Mouse (Mus musculus): Measurements from ENCODE around the gene Pdcl2. TPM values are rescaled to one million over a fixed set of nuclear protein-coding genes. Genes with fewer than 3 reads are reported as not detected.

Gene Pdcl2
- polyA plus RNA-seq (2012; rRNA removed): not detected in 2 replicates

- TF ChIP-seq CTCF (IDR thresholded peaks at IDR 0.05; ENCODE audit: borderline replicate concordance, extremely low read depth, insufficient read depth, insufficient read length) (no peak), POLR2A (IDR thresholded peaks at IDR 0.05; ENCODE audit: borderline replicate concordance, extremely low read depth, insufficient read depth, insufficient read length, poor library complexity, severe bottlenecking) (no peak)
- no peak for DNase-seq (ENCODE audit: low read depth)
These were observed at the start of gene Pdcl2 for GRCm38 (mm10) chr5:76330953-76331352. TSS of gene Pdcl2 (minus strand) at chr5:76331156.

GRCm38 (mm10) chr5:76379216-76379615 lies 48.3 kb upstream of the Pdcl2 start:
- TF ChIP-seq CTCF (IDR thresholded peaks at IDR 0.05; ENCODE audit: borderline replicate concordance, extremely low read depth, insufficient read depth, insufficient read length) (no peak), POLR2A (IDR thresholded peaks at IDR 0.05; ENCODE audit: borderline replicate concordance, extremely low read depth, insufficient read depth, insufficient read length, poor library complexity, severe bottlenecking) (no peak)
- no peak for DNase-seq (ENCODE audit: low read depth)

GRCm38 (mm10) chr5:76369215-76369840 lies 38.4 kb upstream of the Pdcl2 start:
- DNase-seq (ENCODE audit: low read depth): no peak
- TF ChIP-seq CTCF (IDR thresholded peaks at IDR 0.05; ENCODE audit: borderline replicate concordance, extremely low read depth, insufficient read depth, insufficient read length) (no peak), POLR2A (IDR thresholded peaks at IDR 0.05; ENCODE audit: borderline replicate concordance, extremely low read depth, insufficient read depth, insufficient read length, poor library complexity, severe bottlenecking) (no peak)

GRCm38 (mm10) chr5:76365406-76365805 lies 34.5 kb upstream of the Pdcl2 start:
- TF ChIP-seq CTCF (IDR thresholded peaks at IDR 0.05; ENCODE audit: borderline replicate concordance, extremely low read depth, insufficient read depth, insufficient read length) (no peak), POLR2A (IDR thresholded peaks at IDR 0.05; ENCODE audit: borderline replicate concordance, extremely low read depth, insufficient read depth, insufficient read length, poor library complexity, severe bottlenecking) (no peak)
- DNase-seq (ENCODE audit: low read depth): no peak

- TF ChIP-seq CTCF (IDR thresholded peaks at IDR 0.05; ENCODE audit: borderline replicate concordance, extremely low read depth, insufficient read depth, insufficient read length) (no peak), POLR2A (IDR thresholded peaks at IDR 0.05; ENCODE audit: borderline replicate concordance, extremely low read depth, insufficient read depth, insufficient read length, poor library complexity, severe bottlenecking) (no peak)
- DNase-seq (ENCODE audit: low read depth): peak; percentile 10
These were observed 32.6 kb upstream of the Pdcl2 start, which contains the start of gene Nmu for GRCm38 (mm10) chr5:76363453-76364104. TSS of gene Nmu (minus strand) at chr5:76363788.

- DNase-seq (ENCODE audit: low read depth): peak; percentile 61
- TF ChIP-seq CTCF (IDR thresholded peaks at IDR 0.05; ENCODE audit: borderline replicate concordance, extremely low read depth, insufficient read depth, insufficient read length): no peak
- no peak for TF ChIP-seq POLR2A (IDR thresholded peaks at IDR 0.05; ENCODE audit: borderline replicate concordance, extremely low read depth, insufficient read depth, insufficient read length, poor library complexity, severe bottlenecking)
These were observed 29.8 kb upstream of the Pdcl2 start for GRCm38 (mm10) chr5:76360786-76361185.

GRCm38 (mm10) chr5:76360057-76360456 lies 29.1 kb upstream of the Pdcl2 start:
- TF ChIP-seq CTCF (IDR thresholded peaks at IDR 0.05; ENCODE audit: borderline replicate concordance, extremely low read depth, insufficient read depth, insufficient read length) (no peak), POLR2A (IDR thresholded peaks at IDR 0.05; ENCODE audit: borderline replicate concordance, extremely low read depth, insufficient read depth, insufficient read length, poor library complexity, severe bottlenecking) (no peak)

GRCm38 (mm10) chr5:76351953-76352611 lies 21.1 kb upstream of the Pdcl2 start:
- peak; percentile 22; the same call in 1 of the 2 replicates for TF ChIP-seq CTCF (IDR thresholded peaks at IDR 0.05; ENCODE audit: borderline replicate concordance, extremely low read depth, insufficient read depth, insufficient read length)
- no peak for TF ChIP-seq POLR2A (IDR thresholded peaks at IDR 0.05; ENCODE audit: borderline replicate concordance, extremely low read depth, insufficient read depth, insufficient read length, poor library complexity, severe bottlenecking)
- peak; percentile 91 for DNase-seq (ENCODE audit: low read depth)

More at GRCm38 (mm10) chr5:76360057-76360456, 29.1 kb upstream of the Pdcl2 start:
- no peak for DNase-seq (ENCODE audit: low read depth)

GRCm38 (mm10) chr5:76351537-76351936 lies 20.6 kb upstream of the Pdcl2 start:
- no peak for DNase-seq (ENCODE audit: low read depth)
- TF ChIP-seq CTCF (IDR thresholded peaks at IDR 0.05; ENCODE audit: borderline replicate concordance, extremely low read depth, insufficient read depth, insufficient read length) (no peak), POLR2A (IDR thresholded peaks at IDR 0.05; ENCODE audit: borderline replicate concordance, extremely low read depth, insufficient read depth, insufficient read length, poor library complexity, severe bottlenecking) (no peak)

GRCm38 (mm10) chr5:76346137-76346536 lies 15.2 kb upstream of the Pdcl2 start:
- peak; percentile 93 for DNase-seq (ENCODE audit: low read depth)
- no peak for TF ChIP-seq POLR2A (IDR thresholded peaks at IDR 0.05; ENCODE audit: borderline replicate concordance, extremely low read depth, insufficient read depth, insufficient read length, poor library complexity, severe bottlenecking)
- no peak for TF ChIP-seq CTCF (IDR thresholded peaks at IDR 0.05; ENCODE audit: borderline replicate concordance, extremely low read depth, insufficient read depth, insufficient read length)

- no peak for DNase-seq (ENCODE audit: low read depth)
- no peak for TF ChIP-seq POLR2A (IDR thresholded peaks at IDR 0.05; ENCODE audit: borderline replicate concordance, extremely low read depth, insufficient read depth, insufficient read length, poor library complexity, severe bottlenecking)
These were observed 10.0 kb upstream of the Pdcl2 start for GRCm38 (mm10) chr5:76340931-76341330.

Measured in brain, embryonic 14.5 days (tissue).